Mouse (Mus musculus) telencephalon, adult 2 months (tissue): Measurements from ENCODE around the gene Gm20696.

Source experiments
- DNase-seq: peaks from one replicate; pipeline ENCODE4 v3.0.0-alpha.2; 2011; ENCODE audit warnings: low read depth, low spot score

Gm20696 gene

GRCm38 (mm10) chr6:99263061-99263885 is 403.3 kb downstream of the Gm20696 start:
- no peak for DNase-seq

- DNase-seq: no peak
Observed at GRCm38 (mm10) chr6:99261737-99262130, 404.9 kb downstream of the Gm20696 start.

GRCm38 (mm10) chr6:99260941-99261736 is 405.5 kb downstream of the Gm20696 start:
- no peak for DNase-seq

GRCm38 (mm10) chr6:99258346-99258745 is 408.3 kb downstream of the Gm20696 start:
- no peak for DNase-seq

GRCm38 (mm10) chr6:99257676-99258075 is 408.9 kb downstream of the Gm20696 start:
- no peak for DNase-seq

GRCm38 (mm10) chr6:99253331-99253730 is 413.3 kb downstream of the Gm20696 start:
- DNase-seq: no peak

- no peak for DNase-seq
Observed at GRCm38 (mm10) chr6:99252816-99253215, 413.8 kb downstream of the Gm20696 start.

GRCm38 (mm10) chr6:99251924-99252323 is 414.7 kb downstream of the Gm20696 start:
- no peak for DNase-seq

GRCm38 (mm10) chr6:99251222-99251621 is 415.4 kb downstream of the Gm20696 start:
- DNase-seq: no peak

- DNase-seq: no peak
Observed at GRCm38 (mm10) chr6:99249496-99250030, 417.0 kb downstream of the Gm20696 start.

- DNase-seq: no peak
Observed at GRCm38 (mm10) chr6:99248396-99248795, 418.2 kb downstream of the Gm20696 start.

GRCm38 (mm10) chr6:99241625-99242395 is 424.8 kb downstream of the Gm20696 start:
- DNase-seq: no peak

- DNase-seq: no peak
Observed at GRCm38 (mm10) chr6:99240764-99241163, 425.8 kb downstream of the Gm20696 start.

- peak; percentile 26 for DNase-seq
Observed at GRCm38 (mm10) chr6:99235588-99235987, 431.0 kb downstream of the Gm20696 start.

- DNase-seq: no peak
Observed at GRCm38 (mm10) chr6:99233411-99233810, 433.2 kb downstream of the Gm20696 start.

GRCm38 (mm10) chr6:99228336-99228870 is 438.2 kb downstream of the Gm20696 start:
- no peak for DNase-seq

- DNase-seq: no peak
Observed at GRCm38 (mm10) chr6:99221147-99221546, 445.4 kb downstream of the Gm20696 start.

GRCm38 (mm10) chr6:99220472-99220871 is 446.1 kb downstream of the Gm20696 start:
- no peak for DNase-seq

- no peak for DNase-seq
Observed at GRCm38 (mm10) chr6:99217846-99218245, 448.8 kb downstream of the Gm20696 start.

- no peak for DNase-seq
Observed at GRCm38 (mm10) chr6:99217155-99217554, 449.4 kb downstream of the Gm20696 start.

GRCm38 (mm10) chr6:99212461-99212860 is 454.1 kb downstream of the Gm20696 start:
- no peak for DNase-seq
